Comparison of ENCODE assay signal across 13 mouse cellular contexts in the genomic region with DNA sequence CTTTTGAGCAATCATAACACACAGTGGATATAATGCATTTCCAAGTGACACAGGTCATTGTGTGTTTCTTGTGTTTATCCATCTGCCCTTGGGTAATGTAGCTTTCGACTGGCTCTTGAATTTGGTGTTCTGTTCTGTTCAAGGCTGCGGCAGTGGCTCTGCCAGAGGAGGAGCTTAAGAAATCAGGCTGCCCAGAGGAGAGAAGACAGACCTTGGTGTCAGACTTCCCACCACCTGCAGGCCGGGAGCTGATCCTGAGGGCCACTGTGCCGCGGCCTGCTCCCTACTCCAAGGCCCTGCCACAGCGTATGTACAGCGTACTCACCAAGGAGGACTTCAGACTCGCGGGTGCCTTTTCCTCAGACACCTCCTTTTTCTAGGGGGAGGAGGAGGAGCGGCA.
DNase-seq lines count a peak whose midpoint lies in the region; ATAC-seq lines count a peak whose summit lies in the region.
"Had no signal": no experiment of that assay in that cellular context is flagged by ENCODE, and none has a peak within 500 bp of the region (broad histone marks: within the 10 kb centered on the region; RNA-seq: fewer than 3 reads in every experiment).

No protein-coding gene starts in this region.

- DNase-seq in frontal cortex, postnatal 25 days (ENCODE audit: low spot score in 2 of 2), result no peak
- peak; percentile 66 for DNase-seq in ovary, postnatal 36 days (ENCODE audit: low spot score)
- no peak for DNase-seq in ovary, postnatal 14 days (ENCODE audit: low spot score)
- peak; percentile 42 to 56 for DNase-seq in adrenal gland, postnatal 36 days
- no peak for DNase-seq in right cerebral cortex, postnatal 25 days
- DNase-seq: cerebellum, adult 18-20 months; cerebellum, adult 9-11 months; embryo, embryonic 11 days; gastrocnemius, postnatal 14 days; heart, postnatal 14 days had no signal

- ATAC-seq in frontal cortex, adult (ENCODE audit: low TSS enrichment), result 0 out of 2 replicates have a peak, but pooled peaks have one; percentile 0
- ATAC-seq: forebrain, embryonic 15.5 days; intestine, embryonic 16.5 days had no signal

Comparison
In these comparisons a context has a peak if more than half of its experiments do, and no peak if none do; other contexts are left out.
1. DNase-seq: peak in ovary, postnatal 36 days (single experiment) and adrenal gland, postnatal 36 days (2 of 2); none in frontal cortex, postnatal 25 days (0 of 2), ovary, postnatal 14 days (single experiment) and right cerebral cortex, postnatal 25 days (single experiment).